Mouse (Mus musculus): ENCODE data around the gene Gm42791. TPM values are rescaled to one million over a fixed set of nuclear protein-coding genes. Genes with fewer than 3 reads are reported as not detected.

Gene Gm42791
- polyA plus RNA-seq, 1 experiment, result 0.36 TPM

DNA sequence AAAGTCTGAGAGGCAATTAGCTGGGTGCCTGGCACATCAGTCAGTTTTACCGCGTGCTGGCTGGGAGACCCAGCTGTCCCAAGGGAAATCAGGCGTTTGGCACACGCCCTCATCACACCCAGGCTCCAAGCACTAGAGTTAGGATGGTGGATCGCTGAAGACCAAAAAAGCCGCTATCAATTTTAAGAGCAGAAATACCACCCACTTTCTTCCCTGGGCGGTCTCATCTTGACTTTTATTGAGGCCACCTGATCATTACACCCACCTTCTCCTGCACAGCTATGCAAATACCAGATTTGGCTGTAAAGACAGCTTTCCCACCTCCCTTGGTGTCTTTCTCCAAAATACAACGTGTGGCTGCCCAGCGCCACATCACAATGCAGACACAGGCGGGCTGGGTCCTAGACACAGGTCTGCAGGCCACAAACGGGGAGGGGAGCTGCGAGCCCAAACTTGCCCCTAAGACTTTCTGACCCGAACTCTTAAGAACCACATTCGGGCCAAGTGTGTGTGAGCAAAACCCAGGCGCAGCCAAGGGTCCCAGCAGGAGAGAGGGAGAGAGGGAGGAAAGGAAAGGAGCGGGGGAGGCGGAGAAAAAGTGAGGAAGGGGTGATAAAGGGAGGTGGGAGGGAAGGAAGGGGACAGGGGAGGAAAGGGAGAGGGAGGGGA is 19.8 kb upstream of the Gm42791 start:
- H3K4me1 ChIP-seq (ENCODE audit: control insufficient read depth), result peaks cover 18% of the 10 kb centered on the region
- no peaks in the 10 kb centered on the region for H3K9me3 ChIP-seq (ENCODE audit: control insufficient read depth, low read length)
- peak overlapping the region; percentile 64 for H3K4me3 ChIP-seq (replicated peaks)
- peaks cover 5% of the 10 kb centered on the region for H3K27me3 ChIP-seq (ENCODE audit: control insufficient read depth)
- H3K36me3 ChIP-seq (ENCODE audit: control insufficient read depth), result no peaks in the 10 kb centered on the region
- TF ChIP-seq TAL1 (IDR thresholded peaks at IDR 0.05; ENCODE audit: low read length), result no peak
- no peak for TF ChIP-seq GATA1 (IDR thresholded peaks at IDR 0.05; ENCODE audit: low read length)

DNA sequence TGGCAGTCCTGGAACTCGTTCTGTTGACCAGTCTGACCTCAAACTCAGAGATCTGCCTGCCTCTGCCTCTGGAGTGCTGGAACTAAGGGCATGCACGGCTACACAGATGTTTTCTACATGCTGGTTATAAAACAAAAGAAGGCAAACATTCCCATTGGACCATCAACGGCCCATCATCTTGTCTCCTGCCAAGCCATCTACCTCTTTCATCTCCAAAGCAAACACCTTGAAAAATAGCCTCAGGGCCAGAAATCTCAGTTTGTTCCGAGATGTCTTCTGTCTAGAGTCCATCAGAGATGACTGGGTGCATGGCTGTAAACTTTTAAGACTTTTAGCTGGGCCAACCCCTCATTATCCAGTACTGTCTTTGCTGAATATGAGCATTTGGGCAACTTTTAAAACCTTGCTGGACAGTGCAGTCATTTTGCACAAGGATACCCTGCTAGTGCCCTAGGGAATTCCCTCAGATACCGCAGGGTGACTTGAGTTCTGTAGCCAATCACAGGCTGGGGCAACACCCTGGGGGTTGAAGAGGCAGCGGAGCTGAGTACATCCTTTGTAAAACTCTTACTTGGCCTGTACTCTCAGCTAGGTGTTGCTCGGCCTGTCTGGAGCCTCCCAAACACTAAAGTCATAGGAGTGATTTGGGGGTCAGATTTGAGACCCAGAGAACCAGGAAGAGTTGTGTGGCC is 19.0 kb upstream of the Gm42791 start:
- H3K4me1 ChIP-seq (ENCODE audit: control insufficient read depth), result peaks cover 18% of the 10 kb centered on the region
- H3K4me3 ChIP-seq (replicated peaks), result no peak overlapping the region
- TF ChIP-seq GATA1 (IDR thresholded peaks at IDR 0.05; ENCODE audit: low read length) (no peak), TAL1 (IDR thresholded peaks at IDR 0.05; ENCODE audit: low read length) (no peak)
- no peaks in the 10 kb centered on the region for H3K9me3 ChIP-seq (ENCODE audit: control insufficient read depth, low read length)
- peaks cover 5% of the 10 kb centered on the region for H3K27me3 ChIP-seq (ENCODE audit: control insufficient read depth)
- H3K36me3 ChIP-seq (ENCODE audit: control insufficient read depth), result no peaks in the 10 kb centered on the region

DNA sequence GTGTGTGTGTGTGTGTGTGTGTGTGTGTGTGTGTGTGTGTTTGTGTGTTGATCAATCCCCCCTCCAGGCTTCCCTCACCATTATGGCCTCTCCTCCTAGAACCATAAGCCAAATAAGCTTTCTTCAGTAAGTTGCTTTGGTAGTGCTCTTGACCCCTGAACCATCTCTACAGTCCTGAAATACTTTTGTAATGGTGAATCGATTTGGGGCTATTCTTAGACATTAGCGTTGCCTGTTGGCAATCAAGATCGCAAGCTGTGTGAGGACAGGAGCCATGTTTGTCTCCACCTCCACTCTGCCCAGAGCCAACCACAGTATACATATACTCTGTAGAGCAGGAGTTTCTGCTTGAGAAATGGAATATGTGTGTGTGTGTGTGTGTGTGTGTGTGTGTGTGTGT is 14.2 kb upstream of the Gm42791 start:
- peaks cover 17% of the 10 kb centered on the region for H3K4me1 ChIP-seq (ENCODE audit: control insufficient read depth)
- H3K4me3 ChIP-seq (replicated peaks), result no peak overlapping the region
- no peaks in the 10 kb centered on the region for H3K27me3 ChIP-seq (ENCODE audit: control insufficient read depth)
- no peaks in the 10 kb centered on the region for H3K36me3 ChIP-seq (ENCODE audit: control insufficient read depth)
- H3K9me3 ChIP-seq (ENCODE audit: control insufficient read depth, low read length), result no peaks in the 10 kb centered on the region
- no peak for TF ChIP-seq TAL1 (IDR thresholded peaks at IDR 0.05; ENCODE audit: low read length)
- no peak for TF ChIP-seq GATA1 (IDR thresholded peaks at IDR 0.05; ENCODE audit: low read length)

DNA sequence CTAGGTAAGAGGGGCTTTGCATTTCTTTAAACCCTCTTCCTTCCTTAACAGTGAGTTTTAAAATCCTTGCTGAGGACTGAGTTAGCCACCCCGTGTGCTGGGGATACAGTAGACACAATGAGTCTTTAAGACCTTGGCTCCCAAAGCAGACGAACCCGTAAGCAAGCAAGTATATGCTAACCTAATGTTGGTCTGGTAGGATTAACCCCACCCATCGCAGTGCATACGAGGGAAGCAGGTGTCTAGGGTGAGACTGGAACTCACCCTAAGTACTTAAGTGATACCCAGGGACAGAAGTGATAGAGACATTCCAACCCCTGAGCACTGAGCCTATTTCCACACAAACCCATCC is 12.3 kb upstream of the Gm42791 start:
- H3K27me3 ChIP-seq (ENCODE audit: control insufficient read depth), result no peaks in the 10 kb centered on the region
- peaks cover 17% of the 10 kb centered on the region for H3K4me1 ChIP-seq (ENCODE audit: control insufficient read depth)
- H3K4me3 ChIP-seq (replicated peaks), result no peak overlapping the region
- no peak for TF ChIP-seq TAL1 (IDR thresholded peaks at IDR 0.05; ENCODE audit: low read length)
- TF ChIP-seq GATA1 (IDR thresholded peaks at IDR 0.05; ENCODE audit: low read length), result no peak
- no peaks in the 10 kb centered on the region for H3K36me3 ChIP-seq (ENCODE audit: control insufficient read depth)
- H3K9me3 ChIP-seq (ENCODE audit: control insufficient read depth, low read length), result no peaks in the 10 kb centered on the region

DNA sequence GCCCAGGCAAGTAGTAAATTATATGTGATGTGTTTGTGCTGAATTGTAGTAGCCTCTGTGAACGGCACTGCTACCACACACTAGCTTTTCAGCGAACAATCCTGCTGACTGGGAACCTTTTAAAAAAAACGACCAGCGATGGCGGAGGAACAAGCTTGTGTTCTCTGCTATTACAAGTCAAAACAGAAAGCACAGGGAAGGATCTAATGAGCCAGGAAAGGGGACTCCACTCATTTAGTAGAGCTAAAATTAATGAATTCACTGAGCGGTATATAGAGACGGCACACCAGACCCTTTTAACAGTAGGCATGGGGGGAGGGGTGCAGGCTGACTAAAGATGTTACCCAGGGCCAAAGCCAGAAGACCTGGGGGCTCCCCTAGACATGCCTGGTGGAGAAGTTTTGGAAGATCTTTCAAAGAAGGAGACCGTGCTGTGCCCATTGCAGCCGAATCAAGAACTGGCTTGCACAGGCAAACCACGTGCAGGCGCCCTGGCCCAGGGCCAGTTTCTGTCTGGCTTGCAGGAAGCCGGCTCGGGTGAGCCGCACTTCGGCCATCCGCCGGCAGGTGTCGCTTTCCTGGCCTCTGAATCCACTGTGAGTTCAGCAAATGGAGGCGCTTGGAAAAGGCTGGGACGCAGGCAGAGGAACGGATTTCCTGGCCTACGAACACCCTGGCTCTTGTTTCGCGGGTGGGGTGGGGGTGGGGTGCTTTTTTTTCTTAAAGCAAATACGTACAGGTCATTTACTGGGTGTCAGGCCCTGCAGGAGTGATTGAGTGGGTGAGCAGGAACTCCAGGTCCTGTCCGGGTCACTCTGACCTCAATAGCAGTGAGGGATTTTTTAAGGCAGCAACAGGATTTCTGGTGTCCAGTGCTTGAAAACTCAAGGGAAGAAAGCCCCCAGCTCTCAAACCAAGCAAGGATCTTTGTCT is 11.7 kb upstream of the Gm42791 start:
- no peaks in the 10 kb centered on the region for H3K27me3 ChIP-seq (ENCODE audit: control insufficient read depth)
- TF ChIP-seq TAL1 (IDR thresholded peaks at IDR 0.05; ENCODE audit: low read length) (no peak), GATA1 (IDR thresholded peaks at IDR 0.05; ENCODE audit: low read length) (no peak)
- no peaks in the 10 kb centered on the region for H3K9me3 ChIP-seq (ENCODE audit: control insufficient read depth, low read length)
- H3K4me3 ChIP-seq (replicated peaks), result no peak overlapping the region
- H3K36me3 ChIP-seq (ENCODE audit: control insufficient read depth), result no peaks in the 10 kb centered on the region
- peaks cover 17% of the 10 kb centered on the region for H3K4me1 ChIP-seq (ENCODE audit: control insufficient read depth)

DNA sequence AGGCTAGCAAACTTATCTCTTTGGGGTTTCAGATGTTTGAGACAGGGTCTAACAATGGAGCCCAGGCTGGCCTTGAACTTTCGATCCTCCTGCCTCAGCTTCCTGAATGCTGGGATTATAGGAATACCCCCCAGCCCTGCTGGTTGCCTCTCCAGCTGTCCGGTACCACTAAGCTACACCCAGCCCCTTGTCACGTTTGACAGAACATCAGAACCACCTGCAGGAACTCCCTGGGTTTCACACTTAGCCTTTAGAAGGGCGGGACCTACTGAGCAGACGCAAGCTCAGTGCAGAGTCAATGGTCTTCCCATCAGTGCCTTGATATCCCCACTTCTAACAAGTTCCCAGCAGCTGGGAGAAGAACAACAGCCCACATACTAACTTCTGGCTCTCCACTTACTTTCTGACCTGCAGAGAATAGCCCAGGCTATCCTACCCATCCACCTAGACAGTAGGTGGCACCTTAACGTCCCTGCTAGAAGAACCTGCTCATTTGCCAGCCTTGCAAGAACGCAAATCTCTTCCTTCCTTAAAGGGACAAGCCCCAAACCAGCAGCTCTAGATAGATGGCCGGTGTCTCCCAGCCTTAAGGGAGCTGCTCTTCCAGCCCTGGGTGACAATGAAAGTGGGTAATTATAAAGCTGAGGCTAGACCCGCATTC is 10.9 kb upstream of the Gm42791 start:
- no peaks in the 10 kb centered on the region for H3K36me3 ChIP-seq (ENCODE audit: control insufficient read depth)
- H3K4me3 ChIP-seq (replicated peaks), result no peak overlapping the region
- peaks cover 3% of the 10 kb centered on the region; the same call in 1 of the 2 replicates for H3K9me3 ChIP-seq (ENCODE audit: control insufficient read depth, low read length)
- H3K4me1 ChIP-seq (ENCODE audit: control insufficient read depth), result peaks cover 17% of the 10 kb centered on the region
- TF ChIP-seq TAL1 (IDR thresholded peaks at IDR 0.05; ENCODE audit: low read length) (no peak), GATA1 (IDR thresholded peaks at IDR 0.05; ENCODE audit: low read length) (no peak)
- no peaks in the 10 kb centered on the region for H3K27me3 ChIP-seq (ENCODE audit: control insufficient read depth)

DNA sequence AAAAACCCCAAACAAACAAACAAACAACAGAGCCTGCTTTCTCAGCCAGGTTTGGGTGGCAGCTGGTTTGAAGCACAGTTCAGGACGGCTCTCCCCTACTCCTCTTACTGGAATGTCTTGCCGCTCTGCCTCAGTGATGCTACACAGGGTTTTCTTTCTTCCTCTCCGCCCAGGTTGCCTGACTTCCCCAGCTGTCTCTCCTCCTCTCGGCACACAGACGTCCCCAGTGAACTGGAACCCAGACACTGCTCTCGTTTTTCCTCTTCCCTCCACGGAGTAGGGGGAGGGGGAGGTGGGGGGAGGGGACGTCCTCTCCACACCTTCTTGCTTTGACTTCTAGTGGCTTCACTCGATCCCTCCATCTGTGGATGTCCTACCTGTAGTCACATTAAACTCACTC is 10.1 kb upstream of the Gm42791 start:
- H3K27me3 ChIP-seq (ENCODE audit: control insufficient read depth), result no peaks in the 10 kb centered on the region
- no peaks in the 10 kb centered on the region for H3K36me3 ChIP-seq (ENCODE audit: control insufficient read depth)
- no peak for TF ChIP-seq GATA1 (IDR thresholded peaks at IDR 0.05; ENCODE audit: low read length)
- TF ChIP-seq TAL1 (IDR thresholded peaks at IDR 0.05; ENCODE audit: low read length), result no peak
- peaks cover 3% of the 10 kb centered on the region; the same call in 1 of the 2 replicates for H3K9me3 ChIP-seq (ENCODE audit: control insufficient read depth, low read length)
- H3K4me1 ChIP-seq (ENCODE audit: control insufficient read depth), result peaks cover 17% of the 10 kb centered on the region
- H3K4me3 ChIP-seq (replicated peaks), result no peak overlapping the region

DNA sequence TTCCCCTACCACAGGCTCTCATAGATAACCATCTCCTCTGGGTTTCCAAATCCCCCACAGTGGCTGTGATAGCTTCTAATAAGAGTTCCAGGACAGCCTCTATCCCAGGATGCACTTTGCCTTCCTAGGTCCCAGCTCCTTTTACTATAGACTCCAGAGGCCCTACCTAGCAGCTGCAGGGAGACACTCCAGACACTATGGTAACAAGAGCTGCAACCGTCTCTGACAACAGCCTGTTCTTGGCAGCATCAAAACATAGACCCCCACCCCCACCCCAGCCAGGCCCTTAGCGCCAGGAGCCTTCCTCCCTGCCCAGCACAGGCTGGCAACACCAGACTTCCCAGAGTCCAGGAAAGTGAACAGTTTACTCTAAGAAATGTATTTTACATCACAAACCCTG is 8.2 kb upstream of the Gm42791 start:
- TF ChIP-seq GATA1 (IDR thresholded peaks at IDR 0.05; ENCODE audit: low read length) (no peak), TAL1 (IDR thresholded peaks at IDR 0.05; ENCODE audit: low read length) (no peak)

More for the DNA sequence above, 8.2 kb upstream of the Gm42791 start:
- Histone ChIP-seq H3K9me3 (ENCODE audit: control insufficient read depth, low read length) (peaks cover 3% of the 10 kb centered on the region; the same call in 1 of the 2 replicates), H3K4me3 (replicated peaks) (no peak overlapping the region), H3K27me3 (ENCODE audit: control insufficient read depth) (no peaks in the 10 kb centered on the region), H3K4me1 (ENCODE audit: control insufficient read depth) (peaks cover 17% of the 10 kb centered on the region), H3K36me3 (ENCODE audit: control insufficient read depth) (no peaks in the 10 kb centered on the region)

Measured in erythroblast, embryonic 14.5 days (primary cell).